Mouse (Mus musculus) left cerebral cortex, postnatal 10 days (tissue): ENCODE results near the gene Maml3. TPM values are rescaled to one million over a fixed set of nuclear protein-coding genes. Genes with fewer than 3 reads are reported as not detected.

Experiments used
- DNase-seq, 2 experiments: peaks; one replicate each; pipeline ENCODE4 v3.0.0; 2021 to 2022; ENCODE audit warnings: low spot score in 2 of 2, mixed read lengths in 1 of 2; ENCODE audit errors: extremely low spot score in 1 of 2
- intact Hi-C: fragments of 180-260 bp; cut with DNase I; formaldehyde crosslinking; loops from one replicate; pipeline ENCODE4 v1.15.1; 2025
- total RNA-seq, 2 experiments: library from RNA; stranded (reverse); gene quantifications; 2 replicates each; pipeline ENCODE4 v1.2.3; 2021

The Maml3 gene
- total RNA-seq, 2 experiments from 2014 or later: 7.2 to 7.8 TPM

- DNase-seq: no peak
These were observed 406.9 kb downstream of the Maml3 start for GRCm38 (mm10) chr3:51697931-51698330.

GRCm38 (mm10) chr3:51695713-51696112 lies 409.2 kb downstream of the Maml3 start:
- intact Hi-C loops: no loop called here
- no peak for DNase-seq

More at GRCm38 (mm10) chr3:51697931-51698330, 406.9 kb downstream of the Maml3 start:
- intact Hi-C loops: no loop called here

- no peak for DNase-seq
- intact Hi-C loops: no loop called here
These were observed 410.3 kb downstream of the Maml3 start for GRCm38 (mm10) chr3:51694576-51694975.

- intact Hi-C loops: no loop called here
- no peak for DNase-seq
These were observed 411.7 kb downstream of the Maml3 start for GRCm38 (mm10) chr3:51693196-51693595.

GRCm38 (mm10) chr3:51688725-51689124 lies 416.2 kb downstream of the Maml3 start:
- DNase-seq: no peak
- intact Hi-C loops: no loop called here

- intact Hi-C loops: no loop called here
- no peak for DNase-seq
These were observed 418.1 kb downstream of the Maml3 start for GRCm38 (mm10) chr3:51686791-51687190.

- intact Hi-C loops: no loop called here
- no peak for DNase-seq
These were observed 418.6 kb downstream of the Maml3 start for GRCm38 (mm10) chr3:51686316-51686715.

- no peak for DNase-seq
- intact Hi-C loops: no loop called here
These were observed 419.3 kb downstream of the Maml3 start for GRCm38 (mm10) chr3:51685539-51685938.

- DNase-seq: no peak
These were observed 429.9 kb downstream of the Maml3 start for GRCm38 (mm10) chr3:51674963-51675362.

GRCm38 (mm10) chr3:51673408-51674086 lies 431.3 kb downstream of the Maml3 start:
- peak in 1 of 2 experiments; percentile 72 for DNase-seq
- intact Hi-C loops: no loop called here

More at GRCm38 (mm10) chr3:51674963-51675362, 429.9 kb downstream of the Maml3 start:
- intact Hi-C loops: no loop called here

GRCm38 (mm10) chr3:51672631-51673030 lies 432.2 kb downstream of the Maml3 start:
- intact Hi-C loops: no loop called here
- DNase-seq: no peak

- intact Hi-C loops: no loop called here
- DNase-seq: no peak
These were observed 433.8 kb downstream of the Maml3 start for GRCm38 (mm10) chr3:51671071-51671469.

- DNase-seq: no peak
- intact Hi-C loops: no loop called here
These were observed 434.3 kb downstream of the Maml3 start for GRCm38 (mm10) chr3:51670414-51671070.

GRCm38 (mm10) chr3:51668607-51669006 lies 436.3 kb downstream of the Maml3 start:
- intact Hi-C loops: no loop called here

GRCm38 (mm10) chr3:51662557-51662956 lies 442.3 kb downstream of the Maml3 start:
- DNase-seq: no peak
- intact Hi-C loops: no loop called here

More at GRCm38 (mm10) chr3:51668607-51669006, 436.3 kb downstream of the Maml3 start:
- DNase-seq: no peak

- intact Hi-C loops: no loop called here
- DNase-seq: no peak
These were observed 442.9 kb downstream of the Maml3 start for GRCm38 (mm10) chr3:51661880-51662550.

GRCm38 (mm10) chr3:51661376-51661775 lies 443.5 kb downstream of the Maml3 start:
- intact Hi-C loops: no loop called here
- DNase-seq: no peak

GRCm38 (mm10) chr3:51660821-51661276 lies 444.0 kb downstream of the Maml3 start:
- DNase-seq: no peak
- intact Hi-C loops: no loop called here

GRCm38 (mm10) chr3:51660060-51660459 lies 444.8 kb downstream of the Maml3 start, which contains the start of gene Mgst2:
Mgst2 (plus strand) TSS chr3:51660360.
- no peak for DNase-seq
- intact Hi-C loops: no loop called here

- intact Hi-C loops: no loop called here
- no peak for DNase-seq
These were observed 445.5 kb downstream of the Maml3 start for GRCm38 (mm10) chr3:51659415-51659814.
